Mouse (Mus musculus) left cerebral cortex, postnatal 14 days (tissue): Measurements from ENCODE around the gene Crygn. TPM values are rescaled to one million over a fixed set of nuclear protein-coding genes. Genes with fewer than 3 reads are reported as not detected.
"Not testable (repeated sequence)": the region's sequence is repeated elsewhere in the genome, so short reads cannot be mapped to it uniquely, and the experiment has no call there.

Source experiments
- DNase-seq, 2 experiments: peaks; one replicate each; pipeline ENCODE4 v3.0.0; 2021 to 2022; ENCODE audit warnings: low spot score in 2 of 2, mixed read lengths in 1 of 2
- intact Hi-C: fragments of 180-260 bp; cut with DNase I; formaldehyde crosslinking; loops from one replicate; pipeline ENCODE4 v1.15.1; 2025
- long read RNA-seq, 2 experiments: library from polyadenylated mRNA; stranded (forward); transcript quantifications; one replicate each; pipeline ENCODE4 v2.0.0; 2021
- total RNA-seq, 2 experiments: library from RNA; stranded (reverse); gene quantifications; 2 replicates each; pipeline ENCODE4 v1.2.3; 2021

The Crygn gene
- total RNA-seq = not detected
- long read RNA-seq, experiment 1 = 0 reads
- long read RNA-seq, experiment 2 = 0 reads

GRCm38 (mm10) chr5:24757816-24758215 lies at the start of gene Crygn:
Gene Crygn (minus strand): TSS chr5:24758008.
- intact Hi-C loops = no loop called here
- no peak for DNase-seq

GRCm38 (mm10) chr5:24805222-24805621 lies 47.4 kb upstream of the Crygn start:
- no peak for DNase-seq
- intact Hi-C loops = no loop called here

- intact Hi-C loops = no loop called here
- DNase-seq = no peak
These were observed 46.9 kb upstream of the Crygn start for GRCm38 (mm10) chr5:24804661-24805060.

- DNase-seq = no peak
- intact Hi-C loops = no loop called here
These were observed 44.2 kb upstream of the Crygn start for GRCm38 (mm10) chr5:24801841-24802624.

GRCm38 (mm10) chr5:24800416-24800815 lies 42.6 kb upstream of the Crygn start:
- intact Hi-C loops = no loop called here
- DNase-seq = no peak

GRCm38 (mm10) chr5:24798639-24799038 lies 40.8 kb upstream of the Crygn start:
- intact Hi-C loops = no loop called here
- no peak for DNase-seq

GRCm38 (mm10) chr5:24797858-24798257 lies 40.0 kb upstream of the Crygn start:
- no peak for DNase-seq
- intact Hi-C loops = no loop called here

GRCm38 (mm10) chr5:24792961-24793360 lies 35.2 kb upstream of the Crygn start:
- intact Hi-C loops = no loop called here
- peak in 1 of 2 experiments; percentile 59 for DNase-seq

- intact Hi-C loops = no loop called here
These were observed 25.1 kb upstream of the Crygn start for GRCm38 (mm10) chr5:24782957-24783356.

GRCm38 (mm10) chr5:24781048-24781447 lies 23.2 kb upstream of the Crygn start:
- intact Hi-C loops = no loop called here
- peak; percentile 68 to 90 for DNase-seq

More at GRCm38 (mm10) chr5:24782957-24783356, 25.1 kb upstream of the Crygn start:
- peak in 1 of 2 experiments; percentile 47 for DNase-seq

GRCm38 (mm10) chr5:24779881-24780512 lies 22.2 kb upstream of the Crygn start:
- intact Hi-C loops = no loop called here
- peak in 1 of 2 experiments; percentile 46 for DNase-seq

- intact Hi-C loops = no loop called here
- no peak for DNase-seq
These were observed 21.5 kb upstream of the Crygn start for GRCm38 (mm10) chr5:24779321-24779720.

GRCm38 (mm10) chr5:24778843-24779140 lies 21.0 kb upstream of the Crygn start:
- DNase-seq = no peak
- intact Hi-C loops = no loop called here

GRCm38 (mm10) chr5:24778082-24778842 lies 20.5 kb upstream of the Crygn start:
- intact Hi-C loops = no loop called here
- no peak for DNase-seq

GRCm38 (mm10) chr5:24776681-24777080 lies 18.9 kb upstream of the Crygn start:
- DNase-seq = no peak
- intact Hi-C loops = no loop called here

- intact Hi-C loops, DNase-seq: not testable (repeated sequence)
These were observed 16.7 kb upstream of the Crygn start for GRCm38 (mm10) chr5:24774549-24774948.

GRCm38 (mm10) chr5:24756931-24757330 lies 877 bp downstream of the Crygn start:
- no peak for DNase-seq
- intact Hi-C loops = no loop called here

- no peak for DNase-seq
- intact Hi-C loops = no loop called here
These were observed 5.7 kb downstream of the Crygn start for GRCm38 (mm10) chr5:24752175-24752498.

GRCm38 (mm10) chr5:24751305-24752174 lies 6.3 kb downstream of the Crygn start:
- intact Hi-C loops = loop anchor here (2.0 kb wide), 1 partner anchor 67 kb away; the partner anchor contains the start of gene Nub1
- DNase-seq = peak; percentile 48 to 62
